Mouse (Mus musculus): Measurements from ENCODE around the gene Btbd10. TPM values are rescaled to one million over a fixed set of nuclear protein-coding genes. Genes with fewer than 3 reads are reported as not detected.
A peak's percentile ranks its signal among the peaks of the same experiment; 100 is the strongest.

Gene Btbd10
- total and polyA plus RNA-seq, 2 experiments from 2014 or later = 78.9 to 83.2 TPM

GRCm38 (mm10) chr7:113295077-113295890 is 73.9 kb downstream of the Btbd10 start:
- 44% methylated on average over 17 of the region's 17 CpGs for WGBS
- no peak overlapping the region for H3K4me2 ChIP-seq (ENCODE audit: low read depth)
- no peak overlapping the region for H3K9ac ChIP-seq
- peaks cover 21% of the 10 kb centered on the region for H3K36me3 ChIP-seq (ENCODE audit: insufficient read depth)
- no peak overlapping the region; the same call in 1 of the 2 replicates for H3K27ac ChIP-seq (ENCODE audit: low read depth, low read length)
- ATAC-seq = peak; percentile 53; the same call in 1 of the 2 replicates
- TF ChIP-seq CTCF (IDR thresholded peaks at IDR 0.05; ENCODE audit: low read depth) = no peak
- H3K4me3 ChIP-seq (ENCODE audit: low read depth, low read length) = no peak overlapping the region
- H3K27me3 ChIP-seq (ENCODE audit: insufficient read depth, low read length) = no peaks in the 10 kb centered on the region
- H3K4me1 ChIP-seq (ENCODE audit: insufficient read depth) = no peaks in the 10 kb centered on the region
- no peak for DNase-seq
- H3K9me3 ChIP-seq (ENCODE audit: low read length) = no peaks in the 10 kb centered on the region

GRCm38 (mm10) chr7:113294598-113294997 is 74.6 kb downstream of the Btbd10 start:
- H3K27me3 ChIP-seq (ENCODE audit: insufficient read depth, low read length) = no peaks in the 10 kb centered on the region
- WGBS = 89% methylated on average over 6 of the region's 6 CpGs
- no peak overlapping the region for H3K27ac ChIP-seq (ENCODE audit: low read depth, low read length)
- no peaks in the 10 kb centered on the region for H3K9me3 ChIP-seq (ENCODE audit: low read length)
- H3K4me1 ChIP-seq (ENCODE audit: insufficient read depth) = no peaks in the 10 kb centered on the region
- no peak overlapping the region for H3K4me2 ChIP-seq (ENCODE audit: low read depth)
- TF ChIP-seq CTCF (IDR thresholded peaks at IDR 0.05; ENCODE audit: low read depth) = no peak
- ATAC-seq = no peak
- H3K9ac ChIP-seq = no peak overlapping the region
- H3K36me3 ChIP-seq (ENCODE audit: insufficient read depth) = peaks cover 21% of the 10 kb centered on the region
- DNase-seq = no peak
- no peak overlapping the region for H3K4me3 ChIP-seq (ENCODE audit: low read depth, low read length)

- H3K4me1 ChIP-seq (ENCODE audit: insufficient read depth) = no peaks in the 10 kb centered on the region
- no peak overlapping the region for H3K27ac ChIP-seq (ENCODE audit: low read depth, low read length)
- ATAC-seq (no peak), DNase-seq (no peak)
- 78% methylated on average over 4 of the region's 4 CpGs for WGBS
- no peak for TF ChIP-seq CTCF (IDR thresholded peaks at IDR 0.05; ENCODE audit: low read depth)
- no peaks in the 10 kb centered on the region for H3K27me3 ChIP-seq (ENCODE audit: insufficient read depth, low read length)
- no peak overlapping the region for H3K9ac ChIP-seq
- H3K36me3 ChIP-seq (ENCODE audit: insufficient read depth) = peaks cover 26% of the 10 kb centered on the region
- H3K4me2 ChIP-seq (ENCODE audit: low read depth) = no peak overlapping the region
- no peak overlapping the region for H3K4me3 ChIP-seq (ENCODE audit: low read depth, low read length)
- no peaks in the 10 kb centered on the region for H3K9me3 ChIP-seq (ENCODE audit: low read length)
These were observed 77.0 kb downstream of the Btbd10 start for GRCm38 (mm10) chr7:113292193-113292592.

- Histone ChIP-seq H3K36me3 (ENCODE audit: insufficient read depth) (peaks cover 25% of the 10 kb centered on the region), H3K4me1 (ENCODE audit: insufficient read depth) (no peaks in the 10 kb centered on the region), H3K9me3 (ENCODE audit: low read length) (no peaks in the 10 kb centered on the region), H3K4me3 (ENCODE audit: low read depth, low read length) (no peak overlapping the region), H3K4me2 (ENCODE audit: low read depth) (no peak overlapping the region), H3K27me3 (ENCODE audit: insufficient read depth, low read length) (no peaks in the 10 kb centered on the region), H3K27ac (ENCODE audit: low read depth, low read length) (no peak overlapping the region), H3K9ac (no peak overlapping the region)
- TF ChIP-seq CTCF (IDR thresholded peaks at IDR 0.05; ENCODE audit: low read depth) = no peak
- DNase-seq = no peak
- no peak for ATAC-seq
- WGBS = 80% methylated on average over 5 of the region's 5 CpGs
These were observed 77.5 kb downstream of the Btbd10 start for GRCm38 (mm10) chr7:113291741-113292140.

GRCm38 (mm10) chr7:113289211-113289610 is 80.0 kb downstream of the Btbd10 start:
- no peak overlapping the region for H3K4me2 ChIP-seq (ENCODE audit: low read depth)
- no peaks in the 10 kb centered on the region for H3K27me3 ChIP-seq (ENCODE audit: insufficient read depth, low read length)
- peak; percentile 42 for ATAC-seq
- 86% methylated on average over 1 of the region's 1 CpGs for WGBS
- H3K9ac ChIP-seq = no peak overlapping the region
- no peak for TF ChIP-seq CTCF (IDR thresholded peaks at IDR 0.05; ENCODE audit: low read depth)
- DNase-seq = no peak
- peak overlapping the region; percentile 21 for H3K27ac ChIP-seq (ENCODE audit: low read depth, low read length)
- no peaks in the 10 kb centered on the region for H3K4me1 ChIP-seq (ENCODE audit: insufficient read depth)
- no peaks in the 10 kb centered on the region for H3K9me3 ChIP-seq (ENCODE audit: low read length)
- H3K36me3 ChIP-seq (ENCODE audit: insufficient read depth) = peaks cover 28% of the 10 kb centered on the region
- no peak overlapping the region for H3K4me3 ChIP-seq (ENCODE audit: low read depth, low read length)

- no peak for DNase-seq
- Histone ChIP-seq H3K27me3 (ENCODE audit: insufficient read depth, low read length) (no peaks in the 10 kb centered on the region), H3K9ac (no peak overlapping the region), H3K4me1 (ENCODE audit: insufficient read depth) (no peaks in the 10 kb centered on the region), H3K36me3 (ENCODE audit: insufficient read depth) (peaks cover 29% of the 10 kb centered on the region), H3K4me3 (ENCODE audit: low read depth, low read length) (no peak overlapping the region), H3K4me2 (ENCODE audit: low read depth) (no peak overlapping the region), H3K9me3 (ENCODE audit: low read length) (no peaks in the 10 kb centered on the region), H3K27ac (ENCODE audit: low read depth, low read length) (no peak overlapping the region)
- 89% methylated on average over 2 of the region's 2 CpGs for WGBS
- ATAC-seq = no peak
- TF ChIP-seq CTCF (IDR thresholded peaks at IDR 0.05; ENCODE audit: low read depth) = no peak
These were observed 83.8 kb downstream of the Btbd10 start for GRCm38 (mm10) chr7:113285405-113285804.

GRCm38 (mm10) chr7:113279246-113279645 is 89.9 kb downstream of the Btbd10 start:
- Histone ChIP-seq H3K4me2 (ENCODE audit: low read depth) (no peak overlapping the region), H3K36me3 (ENCODE audit: insufficient read depth) (peaks cover 9% of the 10 kb centered on the region; the same call in 1 of the 2 replicates), H3K9ac (no peak overlapping the region), H3K4me3 (ENCODE audit: low read depth, low read length) (no peak overlapping the region), H3K4me1 (ENCODE audit: insufficient read depth) (no peaks in the 10 kb centered on the region), H3K9me3 (ENCODE audit: low read length) (no peaks in the 10 kb centered on the region), H3K27me3 (ENCODE audit: insufficient read depth, low read length) (no peaks in the 10 kb centered on the region), H3K27ac (ENCODE audit: low read depth, low read length) (no peak overlapping the region)
- no peak for TF ChIP-seq CTCF (IDR thresholded peaks at IDR 0.05; ENCODE audit: low read depth)
- DNase-seq (no peak), ATAC-seq (no peak)
- 84% methylated on average over 2 of the region's 2 CpGs for WGBS
